Mouse (Mus musculus) heart, adult 2 months (tissue): ENCODE measurements around the gene Efhc1.

ENCODE experiments used
- CTCF ChIP-seq: fragments of 200-600 bp; IDR thresholded peaks from 2 replicates; pipeline ENCODE4 v1.8.1; 2022; ENCODE audit warnings: antibody characterized with exemption, mild to moderate bottlenecking, moderate library complexity
- EP300 ChIP-seq: fragments of 200-500 bp; IDR thresholded peaks from 2 replicates; pipeline ENCODE4 v1.6.1; 2011; ENCODE audit warnings: low read depth, low read length, control low read depth; ENCODE audit not compliant: insufficient read depth
- POLR2A ChIP-seq: fragments of 200-500 bp; IDR thresholded peaks from 2 replicates; pipeline ENCODE4 v1.6.1; 2011; ENCODE audit warnings: mild to moderate bottlenecking, low read depth, low read length, control low read depth; ENCODE audit not compliant: insufficient read depth

GRCm38 (mm10) chr1:20943016-20943415 is 8.4 kb upstream of the Efhc1 start:
- TF ChIP-seq CTCF, result no peak
- no peak for TF ChIP-seq POLR2A
- TF ChIP-seq EP300, result no peak
